Mouse (Mus musculus) layer of hippocampus, adult 11-12 months (tissue): ENCODE measurements at regions not wholly inside any gene's neighbourhood (a gene's known extent, or its start where the extent isn't known, plus 50 kb on each side); places are given as distances from the start of the nearest gene placed in this dataset.

Experiments used
- DNase-seq: peaks from one replicate; pipeline ENCODE4 v3.0.0; 2022; ENCODE audit warnings: low spot score

GRCm38 (mm10) chr9:94378835-94379234, 159.0 kb downstream of the 1190002N15Rik start:
- DNase-seq = no peak

GRCm38 (mm10) chr9:94378291-94378690, 159.6 kb downstream of the 1190002N15Rik start:
- no peak for DNase-seq

- no peak for DNase-seq
Measured at GRCm38 (mm10) chr9:94377346-94378039, 160.4 kb downstream of the 1190002N15Rik start.

GRCm38 (mm10) chr9:94370976-94371375, 166.9 kb downstream of the 1190002N15Rik start:
- DNase-seq = no peak

- DNase-seq = no peak
Measured at GRCm38 (mm10) chr9:94368231-94368936, 169.5 kb downstream of the 1190002N15Rik start.

GRCm38 (mm10) chr9:94361877-94362697, 175.8 kb downstream of the 1190002N15Rik start:
- no peak for DNase-seq

GRCm38 (mm10) chr9:94361011-94361410, 176.9 kb downstream of the 1190002N15Rik start:
- no peak for DNase-seq

GRCm38 (mm10) chr9:94358150-94358549, 179.7 kb downstream of the 1190002N15Rik start:
- no peak for DNase-seq

- DNase-seq = no peak
Measured at GRCm38 (mm10) chr9:94342011-94342410, 195.9 kb downstream of the 1190002N15Rik start.

GRCm38 (mm10) chr9:94341531-94341930, 196.3 kb downstream of the 1190002N15Rik start:
- DNase-seq = no peak

GRCm38 (mm10) chr9:94333450-94333849, 204.4 kb downstream of the 1190002N15Rik start:
- no peak for DNase-seq

- no peak for DNase-seq
Measured at GRCm38 (mm10) chr9:94323011-94323410, 214.9 kb downstream of the 1190002N15Rik start.

- DNase-seq = no peak
Measured at GRCm38 (mm10) chr9:94302575-94302974, 235.3 kb downstream of the 1190002N15Rik start.

GRCm38 (mm10) chr9:94301896-94302295, 236.0 kb downstream of the 1190002N15Rik start:
- no peak for DNase-seq

- DNase-seq = no peak
Measured at GRCm38 (mm10) chr9:94295431-94295830, 242.4 kb downstream of the 1190002N15Rik start.

GRCm38 (mm10) chr9:94292147-94292546, 245.7 kb downstream of the 1190002N15Rik start:
- DNase-seq = no peak

GRCm38 (mm10) chr9:94289546-94289945, 248.3 kb downstream of the 1190002N15Rik start:
- no peak for DNase-seq

- DNase-seq = no peak
Measured at GRCm38 (mm10) chr9:94287559-94287958, 250.3 kb downstream of the 1190002N15Rik start.

- peak; percentile 74 for DNase-seq
Measured at GRCm38 (mm10) chr9:94278657-94279585, 259.0 kb downstream of the 1190002N15Rik start.

GRCm38 (mm10) chr9:94277096-94277495, 260.8 kb downstream of the 1190002N15Rik start:
- DNase-seq = no peak

- no peak for DNase-seq
Measured at GRCm38 (mm10) chr9:94269213-94269612, 268.7 kb downstream of the 1190002N15Rik start.
